Mouse (Mus musculus): ENCODE results near the gene Nudt16l1. TPM values are rescaled to one million over a fixed set of nuclear protein-coding genes. Genes with fewer than 3 reads are reported as not detected.

Gene Nudt16l1
- polyA plus RNA-seq (2015; fragmentation: Nextera tagmentation; extraction: Ambion mirVana): 51.6 and 63.7 TPM in 2 replicates

DNA sequence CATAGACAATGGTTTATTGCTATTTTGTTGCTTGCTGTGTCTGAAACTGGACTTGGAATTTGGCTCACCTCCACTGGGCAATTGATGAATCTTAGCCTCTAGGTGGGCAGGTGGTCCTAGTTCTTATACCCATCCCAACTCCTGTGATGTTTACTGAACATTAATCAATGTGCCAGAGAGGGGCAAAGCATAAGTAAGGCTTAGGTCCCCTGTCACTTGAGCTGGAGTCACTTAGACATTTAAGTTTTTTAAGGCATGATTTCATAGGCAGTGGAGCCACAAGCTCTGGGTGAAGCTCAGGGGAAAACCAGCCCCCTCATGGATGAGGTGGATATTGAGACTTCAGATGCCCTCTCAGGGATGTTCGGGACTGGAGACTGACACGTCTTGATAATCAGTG is at the start of gene Nudt16l1:
Gene Nudt16l1 (plus strand): TSS at position 301 of the 400 bp plus-strand sequence.

DNA sequence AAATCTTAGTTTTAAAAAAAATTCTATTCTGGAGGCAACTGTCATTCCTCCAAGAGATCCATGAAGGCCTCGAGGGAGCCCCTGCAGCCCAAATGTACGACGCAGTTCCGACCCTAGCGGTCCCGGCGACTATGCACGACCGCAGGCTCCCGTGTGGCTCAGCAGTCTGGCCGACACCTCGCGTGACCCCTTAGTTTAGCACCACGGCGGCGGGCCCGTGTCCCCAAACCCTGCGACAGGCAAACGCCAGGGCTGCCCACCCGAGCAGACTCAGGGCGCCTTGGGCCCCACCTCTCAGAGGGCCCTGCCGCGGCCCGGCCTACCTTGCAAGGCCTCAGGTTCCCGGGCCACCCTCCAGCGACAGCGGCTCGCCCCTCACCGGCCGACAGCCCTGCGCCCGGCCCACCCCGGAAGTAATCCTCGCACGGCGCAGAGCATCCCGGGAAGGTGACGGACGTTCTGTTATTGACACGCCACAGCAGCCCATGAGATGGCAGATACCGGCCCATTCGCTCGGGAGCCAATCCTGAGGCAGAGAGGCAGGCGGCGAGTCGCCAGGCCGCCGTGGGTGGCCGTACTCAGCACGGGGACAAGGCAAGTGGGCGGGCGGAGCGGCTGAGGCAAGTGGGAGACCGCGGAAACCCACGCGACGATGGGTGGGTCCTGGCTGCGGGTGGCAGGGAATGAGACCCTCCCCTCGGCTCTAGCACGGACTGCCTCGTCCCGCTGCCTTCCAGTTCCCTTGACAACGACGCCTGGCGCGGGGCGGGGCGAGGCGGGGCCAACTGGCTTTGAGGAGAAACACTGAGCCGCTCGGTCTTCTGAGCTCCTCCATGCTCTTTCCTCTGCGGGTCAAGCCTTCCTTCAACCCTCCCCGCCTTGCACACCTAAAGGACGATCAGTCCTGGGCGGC is 25.5 kb downstream of the Nudt16l1 start, which contains the start of gene Anks3:
Gene Anks3 (minus strand): TSS at position 409 of the 913 bp plus-strand sequence.

Other genes starting within 250 kb of the Nudt16l1 start
- 52.4 and 53.4 TPM in 2 replicates for gene Nmral1, start 219.4 kb upstream of the Nudt16l1 start, polyA plus RNA-seq (2015; fragmentation: Nextera tagmentation; extraction: Ambion mirVana)
- gene Hmox2, start 212.4 kb upstream of the Nudt16l1 start, polyA plus RNA-seq (2015; fragmentation: Nextera tagmentation; extraction: Ambion mirVana): 33.7 and 40.2 TPM in 2 replicates
- gene Cdip1, start 148.5 kb upstream of the Nudt16l1 start, polyA plus RNA-seq (2015; fragmentation: Nextera tagmentation; extraction: Ambion mirVana): 17.1 and 20.0 TPM in 2 replicates
- gene 4930562C15Rik, start 103.3 kb upstream of the Nudt16l1 start, polyA plus RNA-seq (2015; fragmentation: Nextera tagmentation; extraction: Ambion mirVana): 0.15 and 0.16 TPM in 2 replicates
- 16.4 and 19.0 TPM in 2 replicates for gene Ubald1, start 58.4 kb upstream of the Nudt16l1 start, polyA plus RNA-seq (2015; fragmentation: Nextera tagmentation; extraction: Ambion mirVana)
- gene Mgrn1, start 52.5 kb upstream of the Nudt16l1 start, polyA plus RNA-seq (2015; fragmentation: Nextera tagmentation; extraction: Ambion mirVana): 19.1 and 26.0 TPM in 2 replicates
- 18.0 and 23.1 TPM in 2 replicates for gene Anks3, start 25.4 kb downstream of the Nudt16l1 start, polyA plus RNA-seq (2015; fragmentation: Nextera tagmentation; extraction: Ambion mirVana)
- 0.11 TPM in 1 of 2 replicates, not detected in the other for gene Sept12, start 59.1 kb downstream of the Nudt16l1 start, polyA plus RNA-seq (2015; fragmentation: Nextera tagmentation; extraction: Ambion mirVana)
- 1.1 and 1.8 TPM in 2 replicates for gene Smim22, start 68.5 kb downstream of the Nudt16l1 start, polyA plus RNA-seq (2015; fragmentation: Nextera tagmentation; extraction: Ambion mirVana)
- 41.5 and 49.4 TPM in 2 replicates for gene Rogdi, start 74.8 kb downstream of the Nudt16l1 start, polyA plus RNA-seq (2015; fragmentation: Nextera tagmentation; extraction: Ambion mirVana)
- gene Glyr1, start 111.1 kb downstream of the Nudt16l1 start, polyA plus RNA-seq (2015; fragmentation: Nextera tagmentation; extraction: Ambion mirVana): 44.9 and 52.4 TPM in 2 replicates
- gene Ubn1, start 111.3 kb downstream of the Nudt16l1 start, polyA plus RNA-seq (2015; fragmentation: Nextera tagmentation; extraction: Ambion mirVana): 16.3 and 16.7 TPM in 2 replicates
- gene Ppl, start 193.7 kb downstream of the Nudt16l1 start, polyA plus RNA-seq (2015; fragmentation: Nextera tagmentation; extraction: Ambion mirVana): 0.91 and 1.3 TPM in 2 replicates
- gene Sec14l5, start 208.3 kb downstream of the Nudt16l1 start, polyA plus RNA-seq (2015; fragmentation: Nextera tagmentation; extraction: Ambion mirVana): 0.04 TPM in 1 of 2 replicates, not detected in the other

All from spleen, postnatal 0 days (tissue).